Mouse (Mus musculus) urinary bladder, postnatal 10 days (tissue): ENCODE results near the gene Nudt6.
A peak's percentile ranks its signal among the peaks of the same experiment; 100 is the strongest.

Source experiments
- DNase-seq: peaks from one replicate; pipeline ENCODE4 v3.0.0; 2022; ENCODE audit warnings: low spot score

Nudt6 gene

GRCm38 (mm10) chr3:37420072-37420471 lies at the start of gene Nudt6:
TSS of gene Nudt6 (minus strand) at chr3:37420211.
- peak; percentile 63 for DNase-seq

- no peak for DNase-seq
Measured at GRCm38 (mm10) chr3:37469353-37469752, 49.3 kb upstream of the Nudt6 start.

- no peak for DNase-seq
Measured at GRCm38 (mm10) chr3:37468170-37468569, 48.2 kb upstream of the Nudt6 start.

GRCm38 (mm10) chr3:37455992-37456391 lies 36.0 kb upstream of the Nudt6 start:
- no peak for DNase-seq

GRCm38 (mm10) chr3:37443409-37443808 lies 23.4 kb upstream of the Nudt6 start:
- DNase-seq: no peak

- no peak for DNase-seq
Measured at GRCm38 (mm10) chr3:37439770-37440169, 19.8 kb upstream of the Nudt6 start.

GRCm38 (mm10) chr3:37430359-37430758 lies 10.3 kb upstream of the Nudt6 start:
- no peak for DNase-seq

GRCm38 (mm10) chr3:37426069-37426468 lies 6.1 kb upstream of the Nudt6 start:
- DNase-seq: no peak

- no peak for DNase-seq
Measured at GRCm38 (mm10) chr3:37421179-37421578, 1.2 kb upstream of the Nudt6 start.

- DNase-seq: no peak
Measured at GRCm38 (mm10) chr3:37420641-37421040, 630 bp upstream of the Nudt6 start.

GRCm38 (mm10) chr3:37419458-37419991 lies 486 bp downstream of the Nudt6 start, which contains the start of gene Spata5:
TSS of gene Spata5 (plus strand) at chr3:37419896.
- DNase-seq: peak; percentile 89

- peak; percentile 23 for DNase-seq
Measured at GRCm38 (mm10) chr3:37418961-37419457, 1.0 kb downstream of the Nudt6 start.

- DNase-seq: no peak
Measured at GRCm38 (mm10) chr3:37418341-37418740, 1.7 kb downstream of the Nudt6 start.

- peak; percentile 26 for DNase-seq
Measured at GRCm38 (mm10) chr3:37414413-37414960, 5.5 kb downstream of the Nudt6 start.

GRCm38 (mm10) chr3:37413446-37413845 lies 6.6 kb downstream of the Nudt6 start:
- DNase-seq: no peak

GRCm38 (mm10) chr3:37407598-37407997 lies 12.4 kb downstream of the Nudt6 start:
- DNase-seq: no peak

- DNase-seq: no peak
Measured at GRCm38 (mm10) chr3:37401729-37402610, 18.0 kb downstream of the Nudt6 start.

- DNase-seq: no peak
Measured at GRCm38 (mm10) chr3:37398661-37399395, 21.2 kb downstream of the Nudt6 start.

GRCm38 (mm10) chr3:37397646-37398045 lies 22.4 kb downstream of the Nudt6 start:
- no peak for DNase-seq

- no peak for DNase-seq
Measured at GRCm38 (mm10) chr3:37396930-37397608, 22.9 kb downstream of the Nudt6 start.

GRCm38 (mm10) chr3:37387310-37387709 lies 32.7 kb downstream of the Nudt6 start:
- DNase-seq: no peak
